Mouse (Mus musculus) forebrain, embryonic 12.5 days (tissue): ENCODE results near the gene Gpr153. TPM values are rescaled to one million over a fixed set of nuclear protein-coding genes. Genes with fewer than 3 reads are reported as not detected.

Experiments
- ATAC-seq: fragments of 200-750 bp; cut with Nextera tagmentation; 2 replicates; pipeline ENCODE4 v1.8.0; 2017; ENCODE audit warnings: moderate TSS enrichment; ENCODE audit not compliant: low FRiP score
- H3K27ac ChIP-seq: fragments of 300-500 bp; sonication (generic); 2 replicates; pipeline ENCODE4 v1.5.1; 2016; ENCODE audit warnings: mild to moderate bottlenecking
- H3K27me3 ChIP-seq: fragments of 300-500 bp; sonication (generic); 2 replicates; pipeline ENCODE4 v1.6.1; 2016; ENCODE audit warnings: mild to moderate bottlenecking
- H3K36me3 ChIP-seq: fragments of 300-500 bp; sonication (generic); replicated peaks from 2 replicates; pipeline ENCODE4 v1.6.1; 2016; ENCODE audit warnings: mild to moderate bottlenecking
- H3K4me1 ChIP-seq: fragments of 300-500 bp; sonication (generic); 2 replicates; pipeline ENCODE4 v1.6.1; 2016
- H3K4me2 ChIP-seq: fragments of 300-500 bp; sonication (generic); 2 replicates; pipeline ENCODE4 v1.6.1; 2016; ENCODE audit warnings: mild to moderate bottlenecking, moderate library complexity
- H3K4me3 ChIP-seq: fragments of 300-500 bp; sonication (generic); replicated peaks from 2 replicates; pipeline ENCODE4 v1.5.1; 2016; ENCODE audit warnings: mild to moderate bottlenecking
- H3K9ac ChIP-seq: fragments of 300-500 bp; sonication (generic); 2 replicates; pipeline ENCODE4 v1.6.1; 2016; ENCODE audit warnings: mild to moderate bottlenecking
- H3K9me3 ChIP-seq: fragments of 300-500 bp; sonication (generic); 2 replicates; pipeline ENCODE4 v1.6.1; 2016
- WGBS: fragments of 180-500 bp; shearing (Covaris S2); methylation state at CpG from one replicate; pipeline ENCODE4 v1.1.7; 2016; 5-methylcytosine and 5-hydroxymethylcytosine counted together
- polyA plus RNA-seq: library from polyadenylated mRNA; unstranded; fragments of >200 nt; fragmentation: Nextera tagmentation; extraction: Ambion mirVana; gene quantifications from 2 replicates; pipeline ENCODE4 v1.2.1, GENCODE M21; 2016

Gene Gpr153
- polyA plus RNA-seq, 1 experiment from 2014 or later = 6.9 TPM

- WGBS = 82% methylated on average over 3 of the region's 3 CpGs
- Histone ChIP-seq H3K4me2 (no peak overlapping the region), H3K4me3 (no peak overlapping the region), H3K9ac (no peak overlapping the region), H3K4me1 (peaks cover 8% of the 10 kb centered on the region; the same call in 1 of the 2 replicates), H3K9me3 (no peaks in the 10 kb centered on the region), H3K27ac (no peak overlapping the region), H3K36me3 (0 out of 2 replicates have a peak, but pooled peaks cover 3% of the 10 kb centered on the region), H3K27me3 (no peaks in the 10 kb centered on the region)
- no peak for ATAC-seq
Observed at GRCm38 (mm10) chr4:152247195-152247594, 26.8 kb upstream of the Gpr153 start.

- Histone ChIP-seq H3K9ac (no peak overlapping the region), H3K36me3 (peaks cover 11% of the 10 kb centered on the region; the same call in 1 of the 2 replicates), H3K4me3 (no peak overlapping the region), H3K27me3 (no peaks in the 10 kb centered on the region), H3K27ac (no peak overlapping the region), H3K4me1 (peaks cover 8% of the 10 kb centered on the region), H3K9me3 (no peaks in the 10 kb centered on the region), H3K4me2 (no peak overlapping the region)
- ATAC-seq = no peak
- 92% methylated on average over 6 of the region's 6 CpGs for WGBS
Observed at GRCm38 (mm10) chr4:152250615-152251014, 23.4 kb upstream of the Gpr153 start.

GRCm38 (mm10) chr4:152253183-152253759 is 20.8 kb upstream of the Gpr153 start:
- H3K27me3 ChIP-seq = no peaks in the 10 kb centered on the region
- H3K27ac ChIP-seq = no peak overlapping the region
- no peaks in the 10 kb centered on the region; the same call in 1 of the 2 replicates for H3K4me1 ChIP-seq
- peaks cover 11% of the 10 kb centered on the region; the same call in 1 of the 2 replicates for H3K36me3 ChIP-seq
- H3K9me3 ChIP-seq = no peaks in the 10 kb centered on the region
- ATAC-seq = no peak
- 79% methylated on average over 9 of the region's 9 CpGs for WGBS
- H3K9ac ChIP-seq = no peak overlapping the region
- no peak overlapping the region for H3K4me3 ChIP-seq
- H3K4me2 ChIP-seq = no peak overlapping the region

- H3K27me3 ChIP-seq = no peaks in the 10 kb centered on the region
- H3K9me3 ChIP-seq = no peaks in the 10 kb centered on the region
- peaks cover 12% of the 10 kb centered on the region for H3K36me3 ChIP-seq
- H3K9ac ChIP-seq = no peak overlapping the region
- peaks cover 2% of the 10 kb centered on the region; the same call in 1 of the 2 replicates for H3K4me1 ChIP-seq
- H3K27ac ChIP-seq = no peak overlapping the region
- no peak overlapping the region for H3K4me3 ChIP-seq
- WGBS = 74% methylated on average over 6 of the region's 6 CpGs
- H3K4me2 ChIP-seq = no peak overlapping the region
- no peak for ATAC-seq
Observed at GRCm38 (mm10) chr4:152257070-152257469, 17.0 kb upstream of the Gpr153 start.

- Histone ChIP-seq H3K4me2 (no peak overlapping the region), H3K27ac (no peak overlapping the region), H3K9me3 (no peaks in the 10 kb centered on the region), H3K4me1 (peaks cover 15% of the 10 kb centered on the region), H3K9ac (no peak overlapping the region), H3K4me3 (no peak overlapping the region), H3K36me3 (peaks cover 10% of the 10 kb centered on the region), H3K27me3 (no peaks in the 10 kb centered on the region)
- no peak for ATAC-seq
- WGBS = 94% methylated on average over 8 of the region's 8 CpGs
Observed at GRCm38 (mm10) chr4:152260451-152260850, 13.6 kb upstream of the Gpr153 start.

- H3K9ac ChIP-seq = no peak overlapping the region
- no peak overlapping the region for H3K4me2 ChIP-seq
- ATAC-seq = no peak
- no peak overlapping the region for H3K4me3 ChIP-seq
- no peaks in the 10 kb centered on the region for H3K27me3 ChIP-seq
- H3K36me3 ChIP-seq = peaks cover 10% of the 10 kb centered on the region
- peaks cover 15% of the 10 kb centered on the region for H3K4me1 ChIP-seq
- WGBS = 81% methylated on average over 9 of the region's 9 CpGs
- H3K27ac ChIP-seq = no peak overlapping the region
- H3K9me3 ChIP-seq = no peaks in the 10 kb centered on the region
Observed at GRCm38 (mm10) chr4:152262187-152262586, 11.8 kb upstream of the Gpr153 start.

- no peak overlapping the region for H3K9ac ChIP-seq
- no peak for ATAC-seq
- 75% methylated on average over 9 of the region's 9 CpGs for WGBS
- no peaks in the 10 kb centered on the region for H3K27me3 ChIP-seq
- no peaks in the 10 kb centered on the region for H3K9me3 ChIP-seq
- no peak overlapping the region for H3K4me2 ChIP-seq
- H3K4me1 ChIP-seq = peaks cover 15% of the 10 kb centered on the region
- H3K27ac ChIP-seq = no peak overlapping the region
- H3K4me3 ChIP-seq = no peak overlapping the region
- peaks cover 10% of the 10 kb centered on the region for H3K36me3 ChIP-seq
Observed at GRCm38 (mm10) chr4:152263089-152263488, 10.9 kb upstream of the Gpr153 start.

- Histone ChIP-seq H3K4me3 (no peak overlapping the region), H3K27ac (no peak overlapping the region), H3K27me3 (no peaks in the 10 kb centered on the region), H3K9ac (no peak overlapping the region), H3K4me1 (peaks cover 15% of the 10 kb centered on the region), H3K36me3 (peaks cover 10% of the 10 kb centered on the region), H3K9me3 (no peaks in the 10 kb centered on the region), H3K4me2 (no peak overlapping the region)
- 34% methylated on average over 10 of the region's 10 CpGs for WGBS
- ATAC-seq = no peak
Observed at GRCm38 (mm10) chr4:152263512-152264176, 10.4 kb upstream of the Gpr153 start.

GRCm38 (mm10) chr4:152264177-152264530 is 9.9 kb upstream of the Gpr153 start:
- Histone ChIP-seq H3K9me3 (no peaks in the 10 kb centered on the region), H3K36me3 (peaks cover 10% of the 10 kb centered on the region), H3K4me3 (no peak overlapping the region), H3K27ac (no peak overlapping the region), H3K4me2 (no peak overlapping the region), H3K9ac (no peak overlapping the region), H3K4me1 (peaks cover 15% of the 10 kb centered on the region), H3K27me3 (no peaks in the 10 kb centered on the region)
- ATAC-seq = no peak
- 57% methylated on average over 4 of the region's 4 CpGs for WGBS

GRCm38 (mm10) chr4:152264867-152265568 is 9.0 kb upstream of the Gpr153 start:
- Histone ChIP-seq H3K27me3 (no peaks in the 10 kb centered on the region), H3K4me3 (no peak overlapping the region), H3K9me3 (no peaks in the 10 kb centered on the region), H3K36me3 (peaks cover 10% of the 10 kb centered on the region), H3K9ac (no peak overlapping the region), H3K27ac (no peak overlapping the region), H3K4me1 (peaks cover 15% of the 10 kb centered on the region), H3K4me2 (no peak overlapping the region)
- ATAC-seq = no peak
- WGBS = 92% methylated on average over 9 of the region's 9 CpGs

- 63% methylated on average over 5 of the region's 5 CpGs for WGBS
- no peak for ATAC-seq
- H3K4me1 ChIP-seq = peaks cover 15% of the 10 kb centered on the region
- peaks cover 9% of the 10 kb centered on the region for H3K36me3 ChIP-seq
- H3K27me3 ChIP-seq = no peaks in the 10 kb centered on the region
- H3K4me2 ChIP-seq = no peak overlapping the region
- H3K4me3 ChIP-seq = no peak overlapping the region
- H3K9me3 ChIP-seq = no peaks in the 10 kb centered on the region
- no peak overlapping the region for H3K9ac ChIP-seq
- no peak overlapping the region for H3K27ac ChIP-seq
Observed at GRCm38 (mm10) chr4:152265791-152266190, 8.2 kb upstream of the Gpr153 start.

- Histone ChIP-seq H3K9me3 (no peaks in the 10 kb centered on the region), H3K4me2 (no peak overlapping the region), H3K4me1 (peaks cover 15% of the 10 kb centered on the region), H3K27me3 (0 out of 2 replicates have a peak, but pooled peaks cover 4% of the 10 kb centered on the region), H3K36me3 (peaks cover 6% of the 10 kb centered on the region; the same call in 1 of the 2 replicates), H3K9ac (no peak overlapping the region; the same call in 1 of the 2 replicates), H3K4me3 (no peak overlapping the region), H3K27ac (no peak overlapping the region)
- 71% methylated on average over 10 of the region's 10 CpGs for WGBS
- no peak for ATAC-seq
Observed at GRCm38 (mm10) chr4:152266236-152266895, 7.7 kb upstream of the Gpr153 start.
